Mouse (Mus musculus) kidney, adult 11 months (tissue): ENCODE measurements around the gene Gpr179.
A peak's percentile ranks its signal among the peaks of the same experiment; 100 is the strongest.

ENCODE experiments used
- DNase-seq: peaks from one replicate; pipeline ENCODE4 v3.0.0; 2022

Gene Gpr179

DNA sequence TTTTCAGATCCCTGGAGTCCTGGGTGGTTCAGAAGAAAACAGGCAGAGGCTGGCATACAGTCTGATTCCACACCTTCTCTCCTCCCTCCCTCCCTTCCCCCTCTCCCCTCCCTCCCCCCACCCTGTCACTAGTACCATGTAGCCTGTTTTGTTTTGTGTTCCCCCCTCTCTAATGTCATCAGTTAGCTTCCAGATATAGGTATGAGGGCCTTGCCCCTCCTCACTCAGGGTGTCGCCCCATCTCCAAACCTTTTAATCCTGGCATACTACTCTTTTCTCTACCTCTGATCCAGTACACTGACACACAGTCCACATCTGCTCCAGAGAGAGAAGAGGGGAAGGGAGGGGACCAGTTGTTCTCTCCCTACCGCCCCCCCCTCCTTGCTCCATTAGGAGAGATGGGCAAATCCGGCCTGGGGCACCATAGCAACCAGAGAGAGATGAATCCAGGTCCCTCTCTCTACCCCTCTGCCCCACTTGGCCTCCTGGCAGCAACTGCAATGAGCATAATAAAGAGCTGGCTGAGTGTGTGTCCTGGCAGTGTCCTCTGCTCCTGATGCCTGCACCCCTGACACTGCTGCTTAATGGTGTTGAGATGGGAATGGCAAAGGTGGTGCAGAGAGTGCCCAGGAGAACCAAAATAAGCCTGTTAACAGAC lies at the start of gene Gpr179:
Gene Gpr179 (minus strand): TSS at position 51 of the 658 bp plus-strand sequence.
- DNase-seq: no peak

DNA sequence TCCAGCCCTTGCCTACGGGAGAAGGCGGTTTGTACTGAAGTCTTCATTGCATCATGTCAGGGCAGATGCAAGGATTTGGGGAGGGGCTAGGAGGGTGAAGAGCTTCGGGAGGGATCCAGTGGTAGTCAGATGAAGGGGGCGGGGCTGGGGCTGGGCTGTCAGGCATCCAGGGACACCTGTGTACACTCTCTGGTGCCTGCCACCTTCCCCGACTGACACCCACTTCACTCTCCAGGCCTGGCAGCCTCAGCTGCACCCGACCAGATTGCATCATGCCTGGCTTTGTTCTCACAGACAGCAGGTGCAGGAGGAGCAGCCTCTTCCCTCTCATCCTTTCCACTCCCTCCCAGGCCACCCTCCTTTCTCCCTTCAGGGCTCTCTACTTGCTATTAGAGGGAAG lies 49.2 kb upstream of the Gpr179 start:
- no peak for DNase-seq

DNA sequence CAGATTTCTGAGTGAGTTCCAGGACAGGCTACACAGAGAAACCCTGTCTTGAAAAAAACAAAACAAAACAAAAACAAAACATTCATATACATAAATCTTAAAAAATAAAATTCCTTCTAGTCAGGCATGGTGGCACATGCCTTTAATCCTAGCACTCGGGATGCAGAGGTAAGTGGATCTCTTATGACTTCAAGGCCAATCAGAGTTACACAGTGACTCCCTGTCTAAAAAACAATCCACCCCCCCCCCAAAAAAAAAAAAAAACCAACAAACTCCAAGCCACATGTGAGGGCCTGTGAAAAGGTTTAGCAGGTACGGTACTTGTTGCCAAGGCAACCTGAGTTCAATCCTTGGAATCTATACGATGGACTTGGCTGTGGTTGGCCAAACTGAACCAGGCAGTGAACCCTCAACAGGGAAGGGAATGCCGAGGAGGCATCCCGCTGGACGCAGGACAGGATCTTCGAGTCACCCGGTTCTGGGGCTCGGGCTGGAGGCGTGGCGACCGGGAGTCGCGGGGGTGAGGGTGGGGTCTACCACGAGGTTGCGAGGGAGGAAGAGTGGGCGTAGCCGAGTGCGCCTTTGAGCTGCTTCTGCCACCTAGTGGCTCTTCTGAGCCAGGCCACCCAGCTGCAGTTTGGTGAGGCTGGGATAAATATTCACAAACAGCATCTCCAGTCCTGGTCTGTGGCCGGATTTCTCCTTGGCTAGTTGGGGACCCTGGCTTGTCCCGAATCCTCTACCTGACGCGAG lies 48.3 kb upstream of the Gpr179 start:
- peak; percentile 81 for DNase-seq

- DNase-seq: peak; percentile 42
Observed at GRCm38 (mm10) chr11:97398506-97398905, 46.6 kb upstream of the Gpr179 start.

DNA sequence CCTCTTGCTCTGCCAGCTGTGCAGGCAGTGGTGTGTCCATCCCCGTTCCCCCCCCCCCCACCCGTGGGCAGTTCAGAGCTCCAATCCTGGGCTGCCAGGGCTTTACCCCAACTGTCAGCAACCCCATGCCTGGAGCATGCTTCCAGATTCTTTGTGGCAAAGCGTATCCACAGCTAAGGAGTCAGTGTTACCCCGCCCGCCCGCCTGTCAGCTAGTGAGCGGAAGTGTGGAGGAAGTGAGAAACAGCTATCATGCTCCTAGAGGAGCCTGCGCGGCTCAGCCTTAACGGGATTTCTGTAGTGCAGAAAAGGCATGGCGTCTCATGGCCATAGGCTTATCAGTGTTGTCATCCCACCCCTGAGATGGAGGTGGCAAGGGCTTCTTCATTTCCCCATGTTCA lies 42.3 kb upstream of the Gpr179 start:
- DNase-seq: no peak

- no peak for DNase-seq
Observed at GRCm38 (mm10) chr11:97393658-97394057, 41.8 kb upstream of the Gpr179 start.

- DNase-seq: no peak
Observed at GRCm38 (mm10) chr11:97389127-97389526, 37.2 kb upstream of the Gpr179 start.

- DNase-seq: no peak
Observed at GRCm38 (mm10) chr11:97387811-97388210, 35.9 kb upstream of the Gpr179 start.

DNA sequence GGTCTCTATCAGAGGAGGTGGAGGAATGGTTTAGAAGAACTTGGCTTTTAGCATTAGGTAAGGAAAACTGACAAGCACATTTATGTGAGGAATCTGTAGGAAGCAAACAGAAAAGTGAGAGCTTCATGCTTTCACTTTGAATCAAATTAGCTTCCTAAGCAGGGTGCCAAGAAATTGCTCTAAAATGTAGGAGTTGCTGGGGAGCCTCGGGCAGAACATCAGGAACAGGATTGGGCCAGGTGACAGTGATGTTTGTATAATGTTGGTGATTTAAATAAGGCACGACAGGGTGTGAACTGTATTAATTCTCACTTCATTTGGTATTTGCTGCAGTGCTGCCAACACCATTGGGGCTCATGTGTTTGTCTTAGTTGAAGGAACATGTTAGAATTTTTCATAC lies 31.9 kb upstream of the Gpr179 start:
- DNase-seq: no peak

DNA sequence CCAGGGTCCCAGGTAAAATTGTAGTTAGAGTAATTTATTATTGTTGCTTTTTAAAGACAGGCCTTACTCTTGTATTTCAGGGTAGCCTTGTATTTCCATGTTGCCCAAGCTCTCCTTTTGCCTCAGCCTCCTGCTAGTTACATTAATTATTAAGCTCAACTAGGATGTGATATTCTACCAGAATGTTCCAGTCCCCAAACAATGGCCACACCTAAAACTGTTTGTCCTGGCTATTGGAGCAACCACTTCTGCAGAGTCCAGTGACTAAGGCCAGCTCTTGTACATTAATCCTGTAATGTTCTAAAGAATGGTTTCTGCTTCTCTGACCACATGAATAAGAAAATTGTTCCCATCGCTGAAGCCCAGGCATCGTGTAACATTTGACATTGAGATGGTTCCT lies 31.1 kb upstream of the Gpr179 start:
- DNase-seq: no peak

- DNase-seq: no peak
Observed at GRCm38 (mm10) chr11:97380036-97380435, 28.2 kb upstream of the Gpr179 start.

DNA sequence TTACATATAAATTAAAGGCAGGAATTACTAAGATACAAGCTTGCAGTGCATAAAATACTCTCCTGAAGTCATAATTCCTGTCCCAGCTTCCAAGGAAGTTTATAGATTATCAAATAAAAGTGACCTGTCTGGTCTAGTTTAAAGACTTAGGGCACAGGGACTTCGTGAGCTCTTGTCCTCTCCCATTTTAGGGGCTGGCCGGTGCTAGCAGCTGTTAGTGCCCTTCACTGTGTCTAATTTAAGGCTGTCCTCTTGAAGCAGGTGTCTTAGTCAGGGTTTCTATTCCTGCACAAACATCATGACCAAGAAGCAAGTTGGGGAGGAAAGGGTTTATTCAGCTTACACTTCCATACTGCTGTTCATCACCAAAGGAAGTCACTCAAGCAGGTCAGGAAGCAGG lies 21.5 kb upstream of the Gpr179 start:
- DNase-seq: no peak

DNA sequence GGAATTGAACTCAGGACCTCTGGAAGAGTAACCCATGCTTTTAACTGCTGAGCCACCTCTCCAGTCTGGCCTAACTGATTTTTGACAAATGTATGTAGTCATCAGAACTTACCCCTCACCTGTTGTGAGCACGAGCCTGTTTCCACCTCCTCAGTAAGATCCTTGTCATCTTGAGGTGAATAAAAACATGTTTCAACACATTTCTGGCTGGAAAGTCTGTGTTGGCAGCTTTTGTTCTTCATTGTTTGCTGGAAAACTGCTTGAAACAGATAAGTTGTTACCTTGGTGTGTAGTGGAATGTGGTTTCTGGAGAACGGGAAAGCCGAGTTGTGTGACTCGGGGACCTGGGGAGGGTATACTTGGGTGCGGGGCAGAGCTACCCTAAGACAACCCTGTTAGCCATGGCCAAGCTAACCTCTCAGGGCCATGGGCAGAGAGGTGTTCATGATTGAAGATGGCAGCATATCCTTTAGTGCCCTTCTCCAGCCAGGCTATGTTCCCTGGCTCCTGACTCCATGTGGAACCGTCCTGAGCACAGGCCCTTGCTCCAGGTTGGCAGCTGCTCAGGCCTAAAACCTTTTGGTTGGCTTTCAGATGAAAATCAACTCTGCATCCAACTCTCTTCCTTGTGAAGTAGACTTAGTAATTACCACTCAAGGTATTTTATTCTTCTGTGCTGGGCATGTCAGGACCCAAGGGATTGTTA lies 20.4 kb upstream of the Gpr179 start:
- no peak for DNase-seq

DNA sequence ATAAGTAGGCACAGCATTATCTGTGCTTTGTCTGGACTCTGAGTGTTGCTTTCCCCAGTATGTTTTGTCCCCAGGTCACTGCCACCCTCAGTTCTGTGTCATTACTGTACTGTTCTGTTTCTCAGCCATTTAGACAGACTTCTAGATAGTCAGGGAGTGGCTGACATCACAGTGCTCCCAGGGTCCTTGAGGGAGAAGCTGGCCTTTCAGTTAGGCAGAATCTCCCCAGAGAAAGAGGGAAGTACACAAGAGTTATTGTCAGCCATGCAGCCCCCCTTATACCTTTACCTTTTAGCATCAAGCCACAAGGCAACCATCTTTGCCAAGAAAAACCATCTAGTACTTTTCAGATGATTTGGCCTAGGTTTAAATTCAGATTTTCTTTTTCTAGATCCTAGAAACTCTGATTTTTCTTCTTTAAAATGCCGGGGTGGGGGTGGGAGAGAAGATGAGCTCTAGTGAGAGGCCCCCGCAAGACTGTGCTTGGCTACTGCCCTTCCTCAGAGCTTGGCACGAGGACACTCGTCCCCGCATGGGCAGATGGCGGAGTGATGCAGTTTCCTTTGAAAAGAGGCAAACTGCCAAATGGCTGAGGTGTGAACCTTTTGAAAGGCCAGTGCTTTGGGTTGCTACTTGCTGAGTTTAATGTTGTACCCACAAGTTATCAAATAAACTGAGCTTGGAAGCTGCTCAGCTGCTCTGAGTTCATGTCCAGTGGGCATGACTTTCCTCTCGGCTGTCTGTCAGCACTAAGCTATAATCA lies 18.6 kb upstream of the Gpr179 start:
- DNase-seq: peak; percentile 73

DNA sequence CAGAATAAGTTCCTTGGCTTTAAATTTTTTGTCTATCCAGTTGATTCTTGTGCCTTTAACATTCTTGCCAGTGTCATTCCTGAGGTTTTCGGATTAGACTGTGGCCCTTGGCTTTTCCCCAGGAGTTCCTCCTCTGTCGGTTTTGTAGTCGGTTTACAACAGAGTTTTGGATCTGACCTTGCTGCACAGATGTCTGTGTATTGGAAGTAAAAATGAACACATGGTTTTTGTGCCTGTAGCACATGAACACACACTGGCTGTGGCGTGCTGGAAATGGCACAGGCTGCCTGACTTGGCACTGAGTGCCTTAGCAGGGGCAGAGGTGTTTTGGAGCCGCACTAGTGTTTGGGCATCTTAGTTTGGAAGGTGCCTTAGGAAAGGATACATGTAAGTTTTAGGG lies 16.6 kb upstream of the Gpr179 start:
- no peak for DNase-seq

DNA sequence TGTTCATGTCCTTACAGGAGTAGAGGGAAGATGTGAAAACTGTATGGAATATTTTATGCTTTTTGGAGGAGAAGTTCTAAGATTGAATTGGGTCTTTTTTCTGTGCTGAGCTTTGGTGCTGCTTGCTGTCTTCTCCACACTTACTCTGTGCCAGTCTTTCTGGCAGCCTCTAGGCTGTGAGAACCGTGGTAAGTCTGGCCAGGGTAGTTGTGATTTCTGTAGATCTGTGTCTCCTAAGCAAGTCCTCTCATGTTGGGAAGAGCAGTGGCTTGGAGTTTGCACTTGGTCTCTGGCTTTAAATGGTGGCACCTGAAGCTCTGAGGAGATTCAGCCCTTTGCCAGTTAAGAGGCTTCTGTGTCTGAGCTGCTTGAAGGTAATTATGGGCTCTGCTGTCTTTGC lies 13.7 kb upstream of the Gpr179 start:
- no peak for DNase-seq

GRCm38 (mm10) chr11:97363644-97363995 lies 11.7 kb upstream of the Gpr179 start:
- no peak for DNase-seq

GRCm38 (mm10) chr11:97362943-97363643 lies 11.2 kb upstream of the Gpr179 start:
- DNase-seq: no peak

GRCm38 (mm10) chr11:97362649-97362942 lies 10.7 kb upstream of the Gpr179 start:
- no peak for DNase-seq

GRCm38 (mm10) chr11:97361948-97362648 lies 10.2 kb upstream of the Gpr179 start, which contains the start of gene Socs7:
TSS of gene Socs7 (plus strand) at chr11:97362551.
- peak; percentile 90 for DNase-seq

- DNase-seq: peak; percentile 61
Observed at GRCm38 (mm10) chr11:97357663-97358062, 5.8 kb upstream of the Gpr179 start.

DNA sequence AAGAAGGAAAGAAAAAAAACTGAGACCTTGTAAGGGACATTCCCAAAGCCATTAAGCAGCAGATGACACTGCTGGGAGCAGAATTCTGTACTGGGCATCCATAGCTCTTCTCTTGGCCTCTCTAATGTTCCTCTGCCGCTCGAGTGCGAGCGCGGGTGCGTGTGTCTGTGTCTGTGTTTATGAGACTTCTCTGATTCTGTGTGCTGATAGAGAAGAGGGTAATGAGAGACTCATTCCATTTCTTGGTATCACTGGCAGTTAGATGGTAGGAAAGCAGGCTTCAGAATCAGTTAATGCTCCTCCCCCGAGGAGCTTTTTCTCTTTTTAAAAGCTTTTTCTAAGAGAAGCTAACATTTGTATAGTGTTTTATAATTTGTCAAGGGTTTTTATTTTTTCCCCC lies 3.4 kb upstream of the Gpr179 start:
- DNase-seq: no peak
